Mouse (Mus musculus): Measurements from ENCODE around the gene Fscn1. TPM values are rescaled to one million over a fixed set of nuclear protein-coding genes. Genes with fewer than 3 reads are reported as not detected.
A peak's percentile ranks its signal among the peaks of the same experiment; 100 is the strongest.

Fscn1 gene
- total and polyA plus RNA-seq, 2 experiments = 2.0 to 4.4 TPM

GRCm38 (mm10) chr5:142960775-142961271, 680 bp downstream of the Fscn1 start:
- Histone ChIP-seq H3K27ac (replicated peaks; ENCODE audit: insufficient read depth, low read depth, low read length) (0 out of 2 replicates have a peak overlapping the region, but pooled peaks have one; percentile 4), H3K79me2 (ENCODE audit: control insufficient read depth, insufficient read depth, low read length) (no peaks in the 10 kb centered on the region), H3K4me3 (ENCODE audit: insufficient read depth, low read depth, low read length) (peak overlapping the region; percentile 73), H3K9ac (ENCODE audit: low read depth, low read length) (peak overlapping the region; percentile 76), H3K27me3 (ENCODE audit: control insufficient read depth, insufficient read depth, low read length) (peaks cover 12% of the 10 kb centered on the region), H3K36me3 (ENCODE audit: control insufficient read depth, insufficient read depth, low read length) (no peaks in the 10 kb centered on the region), H3K4me1 (ENCODE audit: control insufficient read depth, insufficient read depth, low read length) (peaks cover 2% of the 10 kb centered on the region; the same call in 1 of the 2 replicates)
- TF ChIP-seq CTCF (IDR thresholded peaks at IDR 0.05; ENCODE audit: low read depth, low read length) (no peak), POLR2A (IDR thresholded peaks at IDR 0.05; ENCODE audit: extremely low read depth, insufficient read depth, low read length) (no peak)
- DNase-seq (ENCODE audit: extremely low read depth, low read depth, low spot score) = no peak
- 3% methylated on average over 59 of the region's 59 CpGs for WGBS

- Histone ChIP-seq H3K36me3 (ENCODE audit: control insufficient read depth, insufficient read depth, low read length) (no peaks in the 10 kb centered on the region), H3K27ac (replicated peaks; ENCODE audit: insufficient read depth, low read depth, low read length) (peak overlapping the region; percentile 36), H3K27me3 (ENCODE audit: control insufficient read depth, insufficient read depth, low read length) (peaks cover 12% of the 10 kb centered on the region), H3K79me2 (ENCODE audit: control insufficient read depth, insufficient read depth, low read length) (no peaks in the 10 kb centered on the region), H3K4me3 (ENCODE audit: insufficient read depth, low read depth, low read length) (peak overlapping the region; percentile 73), H3K4me1 (ENCODE audit: control insufficient read depth, insufficient read depth, low read length) (peaks cover 2% of the 10 kb centered on the region; the same call in 1 of the 2 replicates), H3K9ac (ENCODE audit: low read depth, low read length) (peak overlapping the region; percentile 76)
- DNase-seq (ENCODE audit: extremely low read depth, low read depth, low spot score) = no peak
- 10% methylated on average over 15 of the region's 15 CpGs for WGBS
- TF ChIP-seq CTCF (IDR thresholded peaks at IDR 0.05; ENCODE audit: low read depth, low read length) (no peak), POLR2A (IDR thresholded peaks at IDR 0.05; ENCODE audit: extremely low read depth, insufficient read depth, low read length) (no peak)
Observed at GRCm38 (mm10) chr5:142961398-142961880, 1.3 kb downstream of the Fscn1 start.

- no peak for TF ChIP-seq POLR2A (IDR thresholded peaks at IDR 0.05; ENCODE audit: extremely low read depth, insufficient read depth, low read length)
- TF ChIP-seq CTCF (IDR thresholded peaks at IDR 0.05; ENCODE audit: low read depth, low read length) = no peak
- 6% methylated on average over 42 of the region's 43 CpGs for WGBS
- no peak for DNase-seq (ENCODE audit: extremely low read depth, low read depth, low spot score)
- Histone ChIP-seq H3K4me3 (ENCODE audit: insufficient read depth, low read depth, low read length) (peak overlapping the region; percentile 73), H3K4me1 (ENCODE audit: control insufficient read depth, insufficient read depth, low read length) (peaks cover 2% of the 10 kb centered on the region; the same call in 1 of the 2 replicates), H3K27ac (replicated peaks; ENCODE audit: insufficient read depth, low read depth, low read length) (peak overlapping the region; percentile 36), H3K27me3 (ENCODE audit: control insufficient read depth, insufficient read depth, low read length) (peaks cover 12% of the 10 kb centered on the region), H3K9ac (ENCODE audit: low read depth, low read length) (peak overlapping the region; percentile 64), H3K36me3 (ENCODE audit: control insufficient read depth, insufficient read depth, low read length) (no peaks in the 10 kb centered on the region), H3K79me2 (ENCODE audit: control insufficient read depth, insufficient read depth, low read length) (no peaks in the 10 kb centered on the region)
Observed at GRCm38 (mm10) chr5:142961881-142962443, 1.8 kb downstream of the Fscn1 start.

GRCm38 (mm10) chr5:142962444-142962961, 2.4 kb downstream of the Fscn1 start:
- Histone ChIP-seq H3K4me3 (ENCODE audit: insufficient read depth, low read depth, low read length) (peak overlapping the region; percentile 73), H3K9ac (ENCODE audit: low read depth, low read length) (peak overlapping the region; percentile 64), H3K27me3 (ENCODE audit: control insufficient read depth, insufficient read depth, low read length) (peaks cover 12% of the 10 kb centered on the region), H3K79me2 (ENCODE audit: control insufficient read depth, insufficient read depth, low read length) (no peaks in the 10 kb centered on the region), H3K27ac (replicated peaks; ENCODE audit: insufficient read depth, low read depth, low read length) (peak overlapping the region; percentile 36), H3K36me3 (ENCODE audit: control insufficient read depth, insufficient read depth, low read length) (no peaks in the 10 kb centered on the region), H3K4me1 (ENCODE audit: control insufficient read depth, insufficient read depth, low read length) (peaks cover 2% of the 10 kb centered on the region; the same call in 1 of the 2 replicates)
- 18% methylated on average over 11 of the region's 11 CpGs for WGBS
- TF ChIP-seq POLR2A (IDR thresholded peaks at IDR 0.05; ENCODE audit: extremely low read depth, insufficient read depth, low read length) (no peak), CTCF (IDR thresholded peaks at IDR 0.05; ENCODE audit: low read depth, low read length) (no peak)
- DNase-seq (ENCODE audit: extremely low read depth, low read depth, low spot score) = no peak

- TF ChIP-seq CTCF (IDR thresholded peaks at IDR 0.05; ENCODE audit: low read depth, low read length) (no peak), POLR2A (IDR thresholded peaks at IDR 0.05; ENCODE audit: extremely low read depth, insufficient read depth, low read length) (no peak)
- no peak for DNase-seq (ENCODE audit: extremely low read depth, low read depth, low spot score)
- no peak overlapping the region for H3K9ac ChIP-seq (ENCODE audit: low read depth, low read length)
Observed at GRCm38 (mm10) chr5:142963003-142963704, 3.0 kb downstream of the Fscn1 start.

More at GRCm38 (mm10) chr5:142963003-142963704, 3.0 kb downstream of the Fscn1 start:
- H3K79me2 ChIP-seq (ENCODE audit: control insufficient read depth, insufficient read depth, low read length) = no peaks in the 10 kb centered on the region
- no peaks in the 10 kb centered on the region for H3K36me3 ChIP-seq (ENCODE audit: control insufficient read depth, insufficient read depth, low read length)
- peaks cover 12% of the 10 kb centered on the region for H3K27me3 ChIP-seq (ENCODE audit: control insufficient read depth, insufficient read depth, low read length)
- WGBS = 18% methylated on average over 13 of the region's 13 CpGs
- peaks cover 2% of the 10 kb centered on the region; the same call in 1 of the 2 replicates for H3K4me1 ChIP-seq (ENCODE audit: control insufficient read depth, insufficient read depth, low read length)
- H3K4me3 ChIP-seq (ENCODE audit: insufficient read depth, low read depth, low read length) = no peak overlapping the region
- no peak overlapping the region for H3K27ac ChIP-seq (replicated peaks; ENCODE audit: insufficient read depth, low read depth, low read length)
